ENCODE assay signal across 10 mouse cellular contexts in the genomic region with DNA sequence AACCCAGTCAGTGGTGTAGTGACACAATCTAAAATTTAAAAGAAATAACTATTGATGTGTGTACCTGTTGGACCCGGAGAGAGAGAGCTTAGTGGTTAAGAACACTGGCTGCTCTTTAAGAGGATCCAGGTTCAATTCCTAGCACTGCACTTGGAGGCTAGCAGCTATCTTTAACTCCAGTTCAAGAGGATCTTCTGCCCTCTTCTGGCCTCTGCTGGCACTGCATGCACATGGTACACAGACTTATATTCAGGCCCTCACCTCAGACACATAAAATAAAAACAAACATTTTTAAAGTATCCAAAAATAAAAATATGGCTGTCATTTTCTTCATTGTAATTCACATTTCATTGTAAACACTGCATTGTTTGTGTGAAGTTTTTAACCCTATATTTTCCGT. TPM values are rescaled to one million over a fixed set of nuclear protein-coding genes. Genes with fewer than 3 reads are reported as not detected.
DNase-seq lines count a peak whose midpoint lies in the region; ATAC-seq lines count a peak whose summit lies in the region.
"Had no signal": no experiment of that assay in that cellular context is flagged by ENCODE, and none has a peak within 500 bp of the region (broad histone marks: within the 10 kb centered on the region; RNA-seq: fewer than 3 reads in every experiment).

No protein-coding gene starts in this region.

- no peak overlapping the region for H3K27ac ChIP-seq in kidney, embryonic 15.5 days
- H3K27ac ChIP-seq in midbrain, embryonic 14.5 days (replicated peaks; ENCODE audit: low read depth, low read length), result no peak overlapping the region
- H3K27ac ChIP-seq: neural tube, embryonic 13.5 days had no signal

- H3K4me3 ChIP-seq in kidney, embryonic 15.5 days (replicated peaks), result no peak overlapping the region
- H3K4me3 ChIP-seq in midbrain, embryonic 14.5 days (replicated peaks; ENCODE audit: low read depth, low read length), result no peak overlapping the region
- H3K4me3 ChIP-seq: heart, embryonic 13.5 days; neural tube, embryonic 13.5 days had no signal

- WGBS in kidney, embryonic 15.5 days, result 96% methylated on average over 2 of the region's 2 CpGs
- 96% methylated on average over 2 of the region's 2 CpGs for WGBS in midbrain, embryonic 14.5 days

- H3K4me1 ChIP-seq in kidney, embryonic 15.5 days, result no peaks in the 10 kb centered on the region
- H3K4me1 ChIP-seq in midbrain, embryonic 14.5 days (ENCODE audit: control insufficient read depth, insufficient read depth, low read length), result no peaks in the 10 kb centered on the region
- H3K4me1 ChIP-seq: neural tube, embryonic 13.5 days had no signal

- DNase-seq in adrenal gland, postnatal 10 days, result peak; percentile 32
- no peak for DNase-seq in adrenal gland, adult 2 months
- peak; percentile 19 for DNase-seq in kidney, adult 9 months
- peak; percentile 67 for DNase-seq in ES-CJ7 (ENCODE audit: low read depth, low spot score)
- peak; percentile 29 for DNase-seq in lung, postnatal 10 days
- no peak for DNase-seq in layer of hippocampus, postnatal 36 days
- DNase-seq in midbrain, embryonic 14.5 days, result no peak

- no peak overlapping the region for H3K9ac ChIP-seq in kidney, embryonic 15.5 days
- H3K9ac ChIP-seq in midbrain, embryonic 14.5 days (replicated peaks; ENCODE audit: low read length), result no peak overlapping the region
- H3K9ac ChIP-seq: neural tube, embryonic 13.5 days had no signal

- no peak overlapping the region for H3K4me2 ChIP-seq in kidney, embryonic 15.5 days
- no peak overlapping the region for H3K4me2 ChIP-seq in midbrain, embryonic 14.5 days (ENCODE audit: low read length)
- H3K4me2 ChIP-seq: neural tube, embryonic 13.5 days had no signal

- no peak for ATAC-seq in kidney, embryonic 15.5 days (replicated peaks; ENCODE audit: low FRiP score)
- no peak for ATAC-seq in midbrain, embryonic 14.5 days (ENCODE audit: low FRiP score, low TSS enrichment)

- H3K36me3 ChIP-seq in kidney, embryonic 15.5 days, result no peaks in the 10 kb centered on the region
- no peaks in the 10 kb centered on the region for H3K36me3 ChIP-seq in midbrain, embryonic 14.5 days (ENCODE audit: control insufficient read depth, insufficient read depth, low read length)
- H3K36me3 ChIP-seq: heart, embryonic 13.5 days; neural tube, embryonic 13.5 days had no signal

- H3K9me3 ChIP-seq in kidney, embryonic 15.5 days (replicated peaks), result no peaks in the 10 kb centered on the region
- no peaks in the 10 kb centered on the region for H3K9me3 ChIP-seq in midbrain, embryonic 14.5 days (ENCODE audit: control insufficient read depth, low read length)
- H3K9me3 ChIP-seq: heart, embryonic 13.5 days; neural tube, embryonic 13.5 days had no signal

- H3K27me3 ChIP-seq in kidney, embryonic 15.5 days, result no peaks in the 10 kb centered on the region
- no peaks in the 10 kb centered on the region for H3K27me3 ChIP-seq in midbrain, embryonic 14.5 days (ENCODE audit: control insufficient read depth, insufficient read depth, low read length)
- H3K27me3 ChIP-seq: heart, embryonic 13.5 days; neural tube, embryonic 13.5 days had no signal

RNA-seq across cellular contexts. Expression of gene Galnt15, which starts 27.9 kb away (rescaled TPM):
- total RNA-seq in adrenal gland, postnatal 10 days (2021), result 10 to 100 TPM; 10.2 to 10.6 TPM
- 10 to 100 TPM in 1 of 2 experiments, 1 to 10 TPM in 1; 5.2 to 14.5 TPM for total RNA-seq in adrenal gland, adult 2 months (2021)
- 3.6 and 4.8 TPM in 2 replicates for polyA plus RNA-seq in adrenal gland, adult 2 months (2012; rRNA removed)
- polyA plus RNA-seq in kidney, embryonic 15.5 days (2015; fragmentation: Nextera tagmentation; extraction: Ambion mirVana), result 0.38 and 0.64 TPM in 2 replicates
- total RNA-seq in layer of hippocampus, postnatal 36 days (2021), result 1 to 10 TPM; 1.2 to 3.6 TPM
- polyA plus RNA-seq in midbrain, embryonic 14.5 days (2014; fragmentation: Nextera tagmentation; extraction: Ambion mirVana), result 0.25 and 0.39 TPM in 2 replicates

RNA-seq across cellular contexts. Expression of gene Oxnad1, which starts 28.5 kb away (rescaled TPM):
- total RNA-seq in adrenal gland, postnatal 10 days (2021), result 10 to 100 TPM; 49.9 to 59.8 TPM
- 10 to 100 TPM; 41.8 to 41.9 TPM for total RNA-seq in adrenal gland, adult 2 months (2021)
- polyA plus RNA-seq in adrenal gland, adult 2 months (2012; rRNA removed), result 16.8 and 18.5 TPM in 2 replicates
- 38.7 and 42.2 TPM in 2 replicates for polyA plus RNA-seq in kidney, embryonic 15.5 days (2015; fragmentation: Nextera tagmentation; extraction: Ambion mirVana)
- total RNA-seq in layer of hippocampus, postnatal 36 days (2021), result 10 to 100 TPM; 14.3 to 19.2 TPM
- 11.7 and 16.4 TPM in 2 replicates for polyA plus RNA-seq in midbrain, embryonic 14.5 days (2014; fragmentation: Nextera tagmentation; extraction: Ambion mirVana)

RNA-seq across cellular contexts. Expression of gene Dph3, which starts 28.9 kb away (rescaled TPM):
- total RNA-seq in adrenal gland, postnatal 10 days (2021), result 10 to 100 TPM; 63.0 to 64.2 TPM
- 10 to 100 TPM; 67.7 to 74.9 TPM for total RNA-seq in adrenal gland, adult 2 months (2021)
- 7.0 and 8.4 TPM in 2 replicates for polyA plus RNA-seq in adrenal gland, adult 2 months (2012; rRNA removed)
- polyA plus RNA-seq in kidney, embryonic 15.5 days (2015; fragmentation: Nextera tagmentation; extraction: Ambion mirVana), result 92.9 and 109 TPM in 2 replicates
- total RNA-seq in layer of hippocampus, postnatal 36 days (2021), result 10 to 100 TPM; 35.1 to 37.5 TPM
- 81.2 and 93.2 TPM in 2 replicates for polyA plus RNA-seq in midbrain, embryonic 14.5 days (2014; fragmentation: Nextera tagmentation; extraction: Ambion mirVana)

Comparison
In these comparisons a context has a peak if more than half of its experiments do, and no peak if none do; other contexts are left out.
1. DNase-seq: peak in adrenal gland, postnatal 10 days (single experiment), kidney, adult 9 months (single experiment), ES-CJ7 (single experiment) and lung, postnatal 10 days (single experiment); none in adrenal gland, adult 2 months (single experiment), layer of hippocampus, postnatal 36 days (0 of 2) and midbrain, embryonic 14.5 days (single experiment).